Mouse (Mus musculus): ENCODE data around the gene 1700016C15Rik.

1700016C15Rik gene

GRCm38 (mm10) chr1:177717057-177717835 lies 12.4 kb upstream of the 1700016C15Rik start:
- DNase-seq (ENCODE audit: low read depth, low spot score): no peak

DNA sequence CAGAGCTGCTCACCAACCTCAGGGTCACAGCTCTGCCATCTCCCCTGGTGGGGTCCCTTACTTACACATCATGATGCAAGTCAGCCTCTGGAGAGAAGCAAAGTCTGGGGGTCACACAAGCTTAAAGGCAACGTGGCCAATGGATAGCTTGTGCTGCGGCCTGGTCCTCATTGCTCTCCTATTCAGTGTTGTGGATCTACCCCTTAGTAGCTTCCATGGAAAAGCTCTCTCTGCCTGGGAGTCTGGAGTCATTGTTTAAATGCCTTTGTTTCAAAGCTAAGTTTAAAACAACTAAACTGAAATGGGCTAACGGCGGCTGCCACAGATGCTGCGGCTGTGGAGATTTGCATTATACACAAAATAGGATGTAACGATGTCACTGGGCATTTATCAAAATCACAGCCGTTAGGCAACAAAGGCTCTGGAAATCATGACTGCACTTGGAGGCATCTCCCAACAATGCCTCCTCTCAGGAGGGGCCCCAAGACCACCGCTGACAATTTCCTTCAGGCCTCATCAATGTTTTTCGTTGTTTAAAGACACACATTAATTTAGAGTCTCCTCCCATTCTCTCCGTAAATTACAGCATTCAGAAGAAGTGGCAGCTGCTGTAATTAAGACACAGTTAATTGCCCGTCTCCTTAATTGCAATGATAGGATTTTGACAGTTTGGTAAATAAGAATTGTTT lies 11.1 kb upstream of the 1700016C15Rik start:
- no peak for DNase-seq (ENCODE audit: low read depth, low spot score)

DNA sequence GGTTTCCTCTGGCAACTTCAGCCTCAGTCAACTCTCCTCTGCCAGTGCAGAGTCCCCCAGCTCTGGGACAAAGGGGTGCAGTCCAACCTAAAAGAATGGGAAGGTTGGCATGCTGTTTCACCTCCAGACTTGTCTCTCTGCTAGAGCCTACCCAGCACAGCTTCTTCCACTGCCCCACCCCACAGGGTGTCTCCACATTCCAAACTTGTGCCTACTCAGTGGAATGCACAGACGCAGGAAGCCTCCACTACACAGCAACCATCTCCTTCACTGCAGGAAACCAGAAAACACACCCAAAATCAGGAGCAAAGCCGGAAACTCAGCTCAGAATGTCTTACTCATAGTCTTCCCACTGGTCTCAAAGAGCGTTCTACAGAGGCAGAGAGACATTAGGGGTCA lies 10.6 kb upstream of the 1700016C15Rik start:
- DNase-seq (ENCODE audit: low read depth, low spot score): no peak

DNA sequence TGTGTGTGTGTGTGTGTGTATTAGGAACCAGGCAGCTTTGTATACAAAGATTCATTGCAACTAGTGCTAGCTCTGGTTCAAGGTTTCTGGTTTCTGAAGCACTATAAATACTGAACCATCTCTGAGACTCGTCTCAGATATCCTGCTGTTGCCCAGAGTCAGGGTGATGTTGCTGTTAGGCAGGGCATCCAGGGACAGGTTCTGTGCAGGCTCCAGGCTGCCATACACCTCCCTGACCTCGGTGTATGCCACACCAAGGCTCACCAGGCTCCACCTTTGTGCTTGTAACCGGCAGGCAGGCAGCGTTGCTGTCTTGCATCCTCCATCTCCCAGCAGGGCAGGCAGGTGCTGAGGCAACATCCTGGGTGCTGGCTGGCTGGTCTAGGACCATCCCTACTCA lies 5.8 kb upstream of the 1700016C15Rik start:
- no peak for DNase-seq (ENCODE audit: low read depth, low spot score)

DNA sequence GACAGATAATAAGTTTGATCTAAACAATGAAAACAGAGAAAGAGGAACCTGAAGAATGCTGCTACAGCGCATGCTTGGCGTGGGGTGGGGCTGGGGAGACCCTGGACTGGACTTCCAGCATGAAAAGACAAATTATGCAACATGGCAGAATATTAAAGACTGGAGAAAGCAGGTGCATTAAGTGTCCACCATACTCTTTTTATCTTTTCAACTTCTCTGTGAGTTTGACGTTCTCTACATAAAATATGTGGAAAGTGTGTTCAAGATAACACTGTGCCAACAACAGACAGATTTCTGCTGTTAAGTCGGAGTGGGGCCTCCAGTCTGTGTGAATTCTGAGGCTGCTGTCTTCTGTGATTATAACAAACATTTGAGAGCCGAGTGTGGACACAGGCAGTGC lies 2.7 kb upstream of the 1700016C15Rik start:
- no peak for DNase-seq (ENCODE audit: low read depth, low spot score)

- no peak for DNase-seq (ENCODE audit: low read depth, low spot score)
Observed at GRCm38 (mm10) chr1:177727883-177728525, 1.6 kb upstream of the 1700016C15Rik start.

- no peak for DNase-seq (ENCODE audit: low read depth, low spot score)
Observed at GRCm38 (mm10) chr1:177731973-177732372, 2.4 kb downstream of the 1700016C15Rik start.

DNA sequence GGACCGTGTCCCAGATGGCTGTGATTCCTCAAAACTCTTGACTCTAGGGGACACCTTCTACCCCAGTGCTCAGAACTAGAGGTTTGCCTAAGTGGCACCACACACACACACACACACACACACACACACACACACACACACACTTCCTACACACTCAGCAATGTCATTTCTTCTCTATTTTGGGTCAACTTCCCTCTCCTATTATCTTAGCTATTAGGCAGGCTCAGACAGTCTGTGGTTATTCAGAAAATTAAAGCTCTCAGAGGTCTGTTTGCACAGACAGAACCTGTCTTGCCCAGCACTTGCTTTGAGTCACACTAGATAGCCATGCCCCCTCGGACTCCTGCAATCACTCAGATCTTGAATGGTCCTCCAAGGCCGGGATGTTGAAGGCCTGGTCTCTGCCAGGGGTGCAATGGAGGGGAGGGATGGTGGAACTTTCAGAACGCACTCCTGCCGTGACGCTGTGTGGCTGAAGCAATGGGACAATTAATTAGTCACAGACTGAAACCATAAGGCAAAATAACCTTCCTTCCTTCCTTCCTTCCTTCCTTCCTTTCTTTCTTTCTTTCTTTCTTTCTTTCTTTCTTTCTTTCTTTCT lies 8.0 kb downstream of the 1700016C15Rik start:
- no peak for DNase-seq (ENCODE audit: low read depth, low spot score)

DNA sequence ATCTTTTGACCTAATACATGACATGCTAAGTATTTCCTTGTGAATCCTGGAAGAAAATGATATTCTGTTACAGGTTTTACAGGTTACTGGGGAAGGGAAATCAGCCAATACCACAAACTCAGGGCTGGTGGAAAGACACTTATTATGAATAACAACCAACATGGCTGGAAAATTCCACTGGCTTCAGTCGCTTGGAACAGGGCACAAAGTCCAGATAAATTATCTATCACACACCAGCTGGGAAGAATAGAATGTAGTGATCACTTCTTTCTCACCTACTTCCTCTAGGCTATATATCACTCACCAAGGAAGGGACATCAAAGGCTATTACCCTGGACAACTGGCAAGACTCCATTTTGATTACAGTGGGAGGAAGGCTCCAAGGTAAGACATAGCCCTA lies 11.1 kb downstream of the 1700016C15Rik start:
- no peak for DNase-seq (ENCODE audit: low read depth, low spot score)

GRCm38 (mm10) chr1:177742119-177742518 lies 12.5 kb downstream of the 1700016C15Rik start:
- DNase-seq (ENCODE audit: low read depth, low spot score): no peak

GRCm38 (mm10) chr1:177744521-177745325 lies 15.1 kb downstream of the 1700016C15Rik start:
- DNase-seq (ENCODE audit: low read depth, low spot score): no peak

DNA sequence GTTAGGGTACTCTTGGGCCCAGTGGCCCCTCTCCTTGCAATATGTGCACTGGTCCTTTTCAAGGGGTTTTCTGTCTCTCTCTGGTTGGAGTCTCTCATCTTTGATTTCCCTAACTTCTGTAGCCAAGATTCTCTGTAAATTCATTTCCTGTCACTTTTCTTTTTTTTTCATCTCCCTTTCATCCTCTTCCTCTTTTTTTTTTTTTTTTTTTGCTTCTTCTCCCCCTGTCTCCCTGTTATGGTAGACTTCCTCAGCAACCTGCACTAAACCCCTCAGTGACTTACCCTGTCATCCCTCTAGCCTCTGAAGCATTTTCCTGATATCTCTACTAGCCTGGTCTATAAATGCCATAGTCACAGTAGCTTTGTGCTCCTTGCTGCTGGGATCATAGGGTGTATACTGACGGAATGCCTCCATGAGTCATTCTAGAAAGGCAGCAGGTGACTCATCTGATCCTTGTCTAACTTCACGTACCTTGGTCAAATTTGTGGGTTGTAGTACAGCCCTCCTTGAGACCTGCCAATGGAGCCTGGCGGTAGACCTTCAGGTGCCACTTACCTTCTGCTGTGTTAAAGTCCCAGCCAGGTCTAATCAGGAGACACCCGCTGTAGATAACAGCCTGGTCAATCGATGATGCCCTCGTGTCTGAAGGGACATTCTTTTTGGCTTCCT lies 18.4 kb downstream of the 1700016C15Rik start:
- no peak for DNase-seq (ENCODE audit: low read depth, low spot score)

DNA sequence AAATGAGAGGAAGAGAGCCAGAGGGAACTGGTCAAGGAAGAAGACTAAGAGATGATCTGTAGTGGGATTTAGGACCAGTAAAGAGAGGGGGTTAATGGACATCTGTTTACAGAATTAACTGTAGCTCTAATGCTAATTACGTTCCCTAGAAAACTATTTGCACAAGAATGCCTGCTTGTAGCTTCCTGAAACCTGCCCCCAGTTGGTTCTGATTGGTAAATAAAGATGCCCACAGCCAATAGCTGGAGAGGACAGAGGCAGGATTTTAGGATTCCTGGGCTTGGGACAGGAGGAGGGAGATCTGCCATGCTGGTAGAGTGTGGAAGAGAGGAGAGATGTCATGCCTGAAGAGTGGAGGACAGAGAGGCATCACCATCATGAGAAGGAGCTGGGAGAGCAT lies 23.9 kb downstream of the 1700016C15Rik start:
- DNase-seq (ENCODE audit: low read depth, low spot score): no peak

- DNase-seq (ENCODE audit: low read depth, low spot score): peak; percentile 9
Observed at GRCm38 (mm10) chr1:177757249-177757648, 27.6 kb downstream of the 1700016C15Rik start.

DNA sequence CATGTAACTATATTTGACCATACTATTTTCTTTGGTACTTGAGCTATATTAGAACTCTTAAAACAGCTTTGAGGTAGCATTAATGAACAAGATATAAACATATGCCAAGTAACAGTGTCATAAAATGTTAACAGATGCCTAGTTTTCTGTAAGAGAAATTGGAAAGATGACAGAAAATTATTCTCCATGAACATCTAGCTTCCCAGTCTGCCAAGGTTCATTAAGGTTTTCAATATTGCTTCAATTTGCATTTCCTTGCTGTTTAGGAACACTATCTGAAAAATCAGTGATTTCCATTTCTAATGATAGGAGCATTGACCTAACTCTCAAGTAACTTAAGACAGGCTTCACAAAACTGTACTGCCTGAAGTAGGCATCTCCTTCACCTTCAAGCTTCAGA lies 39.3 kb downstream of the 1700016C15Rik start:
- no peak for DNase-seq (ENCODE audit: low read depth, low spot score)

GRCm38 (mm10) chr1:177777397-177777796 lies 47.8 kb downstream of the 1700016C15Rik start:
- no peak for DNase-seq (ENCODE audit: low read depth, low spot score)

DNA sequence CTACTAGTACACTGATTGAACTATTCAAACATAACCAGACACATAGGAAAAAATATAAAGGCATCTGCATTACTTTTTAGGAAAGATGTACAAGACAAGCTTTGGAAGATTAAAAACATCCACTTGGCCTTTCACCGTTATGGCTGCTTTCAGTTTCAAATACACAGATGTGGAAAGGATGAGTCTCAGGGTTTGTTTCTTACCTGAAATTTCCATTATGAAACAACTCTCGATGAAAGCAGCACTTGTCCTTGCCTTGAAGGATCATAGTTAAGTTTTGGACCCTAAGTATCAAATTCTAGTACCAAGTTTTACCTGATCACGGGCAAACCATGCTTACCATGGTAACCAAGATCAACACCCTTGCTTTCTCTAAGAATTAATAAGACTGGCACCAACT lies 63.2 kb downstream of the 1700016C15Rik start:
- DNase-seq (ENCODE audit: low read depth, low spot score): no peak

DNA sequence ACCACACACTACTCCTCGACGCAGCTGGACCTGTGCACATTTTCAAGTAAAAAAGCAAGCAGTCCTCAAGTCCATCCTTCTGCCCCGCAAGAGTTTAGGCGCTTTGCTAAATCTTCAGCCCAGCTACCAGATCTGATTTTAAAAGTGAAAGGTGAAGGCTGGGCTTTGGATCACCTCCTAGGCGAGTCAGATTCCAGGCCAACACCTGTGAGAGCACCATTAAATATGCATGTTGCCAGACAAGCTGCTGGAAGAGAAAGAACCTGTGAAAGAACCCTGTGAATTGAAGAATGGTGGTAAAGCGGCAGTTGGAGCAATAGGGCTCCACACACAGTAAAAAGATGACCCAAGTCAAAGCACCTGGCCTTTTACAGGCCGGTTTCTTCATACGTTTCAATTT lies 65.3 kb downstream of the 1700016C15Rik start:
- DNase-seq (ENCODE audit: low read depth, low spot score): no peak

DNA sequence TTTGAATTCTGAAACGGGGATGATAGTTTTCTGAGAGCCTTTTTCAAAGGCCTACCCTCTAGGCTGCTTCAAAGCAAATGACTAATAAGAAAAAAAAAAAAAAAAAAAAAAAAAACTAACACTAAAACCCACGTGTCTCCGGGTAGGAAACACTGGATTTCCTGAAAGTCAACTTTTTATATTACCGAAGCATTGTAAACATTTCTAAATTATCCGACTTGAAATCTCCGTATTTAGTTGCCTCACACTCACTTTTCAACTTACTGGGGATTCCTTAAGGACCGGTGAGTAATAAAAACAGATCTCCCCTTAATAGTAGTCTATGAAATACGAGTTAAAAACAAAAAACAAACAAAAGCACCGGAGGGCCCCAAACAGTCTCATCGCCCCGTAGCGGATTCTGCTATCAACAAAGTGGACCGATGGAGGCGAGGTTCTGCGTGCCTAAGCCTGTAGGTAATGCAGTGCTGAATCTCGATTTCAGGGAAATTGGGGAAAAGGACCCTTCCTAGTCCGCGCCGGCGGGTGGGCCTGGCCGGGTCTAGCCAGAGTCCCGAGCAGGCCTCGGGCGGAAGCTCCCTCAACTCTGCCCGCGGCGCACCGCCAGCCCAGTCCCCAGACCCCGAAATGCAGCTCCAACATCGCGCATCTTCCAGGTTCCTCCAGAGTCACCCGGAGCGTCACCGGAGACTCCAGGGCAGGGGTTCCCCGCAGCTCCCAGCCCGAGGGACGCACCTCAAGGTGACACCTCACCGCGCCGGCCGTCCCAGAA lies 66.0 kb downstream of the 1700016C15Rik start:
- peak; percentile 37 for DNase-seq (ENCODE audit: low read depth, low spot score)

Measured in embryo, embryonic 11.5 days (tissue).